Mouse (Mus musculus) CH12.LX (cell line): ENCODE data around the gene Opa1. TPM values are rescaled to one million over a fixed set of nuclear protein-coding genes. Genes with fewer than 3 reads are reported as not detected.

Experiments
- DNase-seq: peaks from one replicate; pipeline ENCODE4 v3.0.0-alpha.2; 2013; ENCODE audit errors: extremely low read depth
- H3K27ac ChIP-seq: 2 replicates; pipeline ENCODE4 v1.5.1; 2012; ENCODE audit warnings: low read depth, mild to moderate bottlenecking, control low read depth, moderate library complexity; ENCODE audit not compliant: insufficient read depth
- H3K27me3 ChIP-seq: replicated peaks from 2 replicates; pipeline ENCODE3; 2012; ENCODE audit warnings: inconsistent platforms
- H3K36me3 ChIP-seq, 2 experiments: replicated peaks in 1 of 2; 2 replicates each; pipeline versions ENCODE3 to v1.6.1; 2012; ENCODE audit warnings: inconsistent platforms in 1 of 2, low read length in 1 of 2, mild to moderate bottlenecking in 1 of 2, mixed read lengths in 1 of 2, moderate library complexity in 1 of 2; ENCODE audit not compliant: control insufficient read depth in 1 of 2, insufficient read depth in 1 of 2
- H3K4me1 ChIP-seq, 2 experiments: 2 replicates each; pipeline ENCODE4 v1.6.1; 2012; ENCODE audit warnings: inconsistent platforms in 1 of 2, moderate library complexity in 1 of 2; ENCODE audit not compliant: insufficient read depth in 2 of 2, control insufficient read depth in 1 of 2
- H3K4me2 ChIP-seq: 2 replicates; pipeline ENCODE4 v1.6.1; 2012; ENCODE audit warnings: low read depth, mild to moderate bottlenecking, control low read depth; ENCODE audit not compliant: poor library complexity, insufficient read depth, severe bottlenecking
- H3K4me3 ChIP-seq, 3 experiments: fragments of 150-350 bp in 1 of 3; sonication (generic) in 1 of 3; replicated peaks in 1 of 3; 2 replicates each; pipeline versions ENCODE3 to v1.5.1; 2011 to 2012; ENCODE audit warnings: low read depth in 2 of 3, low read length in 2 of 3, mild to moderate bottlenecking in 2 of 3, moderate library complexity in 2 of 3, control low read depth in 1 of 3, improper control_type of control experiment in 1 of 3, inconsistent platforms in 1 of 3, mixed read lengths in 1 of 3; ENCODE audit not compliant: poor library complexity in 1 of 3
- H3K79me2 ChIP-seq: replicated peaks from 2 replicates; pipeline ENCODE4 v1.6.1; 2012; ENCODE audit warnings: mild to moderate bottlenecking, moderate library complexity; ENCODE audit not compliant: control insufficient read depth, poor library complexity, insufficient read depth, severe bottlenecking; ENCODE audit errors: extremely low read depth
- H3K9ac ChIP-seq: 2 replicates; pipeline ENCODE4 v1.6.1; 2012; ENCODE audit warnings: low read depth, mild to moderate bottlenecking, control low read depth, moderate library complexity; ENCODE audit not compliant: insufficient read depth
- H3K9me3 ChIP-seq: replicated peaks from 2 replicates; pipeline ENCODE3; 2012; ENCODE audit warnings: low read length, inconsistent platforms, mixed read lengths
- BHLHE40 ChIP-seq: IDR thresholded peaks from 2 replicates; pipeline ENCODE4 v1.6.1; 2011; ENCODE audit warnings: mild to moderate bottlenecking, low read depth, low read length, improper control_type of control experiment
- E2F4 ChIP-seq: IDR thresholded peaks from 2 replicates; pipeline ENCODE4 v1.6.1; 2011; ENCODE audit warnings: low read depth, low read length, improper control_type of control experiment; ENCODE audit not compliant: insufficient replicate concordance
- ELF1 ChIP-seq: IDR thresholded peaks from 2 replicates; pipeline ENCODE4 v1.6.1; 2014; ENCODE audit warnings: low read depth, mild to moderate bottlenecking, inconsistent platforms, low read length, improper control_type of control experiment
- EP300 ChIP-seq: IDR thresholded peaks from 2 replicates; pipeline ENCODE4 v1.6.1; 2011; ENCODE audit warnings: low read length, improper control_type of control experiment
- ETS1 ChIP-seq: conservative IDR thresholded peaks from 2 replicates; pipeline ENCODE4 v1.6.1; 2012; ENCODE audit warnings: low read depth, mild to moderate bottlenecking, inconsistent platforms, low read length, improper control_type of control experiment, moderate library complexity
- GABPA ChIP-seq: IDR thresholded peaks from 2 replicates; pipeline ENCODE4 v1.6.1; 2012; ENCODE audit warnings: low read depth, low read length, improper control_type of control experiment, inconsistent platforms; ENCODE audit not compliant: insufficient replicate concordance
- HCFC1 ChIP-seq: IDR thresholded peaks from 2 replicates; pipeline ENCODE4 v1.6.1; 2012; ENCODE audit warnings: low read depth, mild to moderate bottlenecking, inconsistent platforms, low read length, improper control_type of control experiment
- IRF4 ChIP-seq: IDR thresholded peaks from 2 replicates; pipeline ENCODE4 v1.6.1; 2014; ENCODE audit warnings: low read depth, mild to moderate bottlenecking, inconsistent platforms, low read length, improper control_type of control experiment
- JUN ChIP-seq: IDR thresholded peaks from 2 replicates; pipeline ENCODE4 v1.6.1; 2011; ENCODE audit warnings: low read depth, mild to moderate bottlenecking, low read length, improper control_type of control experiment, moderate library complexity; ENCODE audit not compliant: insufficient read depth
- JUND ChIP-seq: conservative IDR thresholded peaks from 2 replicates; pipeline ENCODE4 v1.6.1; 2011; ENCODE audit warnings: low read depth, low read length, improper control_type of control experiment
- KAT2A ChIP-seq: IDR thresholded peaks from 2 replicates; pipeline ENCODE4 v1.6.1; 2012; ENCODE audit warnings: low read length, improper control_type of control experiment, inconsistent platforms; ENCODE audit not compliant: insufficient replicate concordance
- MAFK ChIP-seq: IDR thresholded peaks from 2 replicates; pipeline ENCODE4 v1.6.1; 2011; ENCODE audit warnings: low read length, improper control_type of control experiment; ENCODE audit not compliant: insufficient replicate concordance
- MAZ ChIP-seq: IDR thresholded peaks from 2 replicates; pipeline ENCODE4 v1.6.1; 2012; ENCODE audit warnings: low read depth, mild to moderate bottlenecking, inconsistent platforms, low read length, improper control_type of control experiment, moderate library complexity
- MEF2A ChIP-seq: IDR thresholded peaks from 2 replicates; pipeline ENCODE4 v1.6.1; 2014; ENCODE audit warnings: low read depth, mild to moderate bottlenecking, inconsistent platforms, low read length, improper control_type of control experiment, borderline replicate concordance
- MXI1 ChIP-seq: IDR thresholded peaks from 2 replicates; pipeline ENCODE4 v1.6.1; 2011; ENCODE audit warnings: mild to moderate bottlenecking, low read depth, low read length, improper control_type of control experiment
- NELFE ChIP-seq: IDR thresholded peaks from 2 replicates; pipeline ENCODE4 v1.6.1; 2011; ENCODE audit warnings: low read depth, low read length, improper control_type of control experiment
- NRF1 ChIP-seq: IDR thresholded peaks from 2 replicates; pipeline ENCODE4 v1.6.1; 2014; ENCODE audit warnings: low read depth, mild to moderate bottlenecking, inconsistent platforms, low read length, improper control_type of control experiment, moderate library complexity
- POLR2A ChIP-seq: IDR thresholded peaks from 2 replicates; pipeline ENCODE4 v1.6.1; 2011; ENCODE audit warnings: low read depth, mild to moderate bottlenecking, improper control_type of control experiment, low read length
- RCOR1 ChIP-seq: conservative IDR thresholded peaks from 2 replicates; pipeline ENCODE4 v1.6.1; 2012; ENCODE audit warnings: low read depth, mild to moderate bottlenecking, inconsistent platforms, low read length, improper control_type of control experiment
- SIN3A ChIP-seq: IDR thresholded peaks from 2 replicates; pipeline ENCODE4 v1.6.1; 2012; ENCODE audit warnings: low read length, improper control_type of control experiment, inconsistent platforms
- TBP ChIP-seq: conservative IDR thresholded peaks from 2 replicates; pipeline ENCODE4 v1.6.1; 2011; ENCODE audit warnings: low read depth, low read length, improper control_type of control experiment
- TCF12 ChIP-seq: IDR thresholded peaks from 2 replicates; pipeline ENCODE4 v1.6.1; 2014; ENCODE audit warnings: low read depth, mild to moderate bottlenecking, inconsistent platforms, low read length, improper control_type of control experiment
- UBTF ChIP-seq: IDR thresholded peaks from 2 replicates; pipeline ENCODE4 v1.6.1; 2012; ENCODE audit warnings: low read depth, mild to moderate bottlenecking, inconsistent platforms, low read length, improper control_type of control experiment, moderate library complexity
- USF1 ChIP-seq: IDR thresholded peaks from 2 replicates; pipeline ENCODE4 v1.6.1; 2014; ENCODE audit warnings: low read depth, mild to moderate bottlenecking, inconsistent platforms, low read length, improper control_type of control experiment
- ZNF384 ChIP-seq: IDR thresholded peaks from 2 replicates; pipeline ENCODE4 v1.6.1; 2012; ENCODE audit warnings: low read depth, low read length, improper control_type of control experiment, inconsistent platforms
- dilution Hi-C: fragments of 300-500 bp; cut with MboI; formaldehyde crosslinking; loops from 2 replicates; pipeline ENCODE4 v1.14.3; 2020; ENCODE audit warnings: low sequenced_read_pairs; ENCODE audit not compliant: extremely low pct_unique_long_range_greater_than_20kb, extremely low pct_ligation_motif_present
- in situ Hi-C: fragments of 300-500 bp; cut with MboI; formaldehyde crosslinking; loops from 3 replicates; pipeline ENCODE4 v1.14.3; 2019; ENCODE audit warnings: low sequenced_read_pairs, low pct_ligation_motif_present, low pct_unique_long_range_greater_than_20kb, mixed read lengths
- polyA plus RNA-seq: library from polyadenylated mRNA; unstranded; fragments of >175 nt; gene quantifications from 2 replicates; pipeline ENCODE4 v1.2.1, GENCODE M21; 2012; ENCODE audit warnings: low read depth; ENCODE audit not compliant: insufficient read length
- total RNA-seq, 2 experiments: library from RNA; depleted of rRNA; stranded (reverse); fragments of 300-350 nt in 1 of 2; fragments of >200 nt in 1 of 2; gene quantifications; 2 replicates each; pipeline ENCODE4 v1.2.3; 2012 to 2014

Opa1 gene
- total and polyA plus RNA-seq, 3 experiments = 42.0 to 57.3 (median 49.9) TPM

DNA sequence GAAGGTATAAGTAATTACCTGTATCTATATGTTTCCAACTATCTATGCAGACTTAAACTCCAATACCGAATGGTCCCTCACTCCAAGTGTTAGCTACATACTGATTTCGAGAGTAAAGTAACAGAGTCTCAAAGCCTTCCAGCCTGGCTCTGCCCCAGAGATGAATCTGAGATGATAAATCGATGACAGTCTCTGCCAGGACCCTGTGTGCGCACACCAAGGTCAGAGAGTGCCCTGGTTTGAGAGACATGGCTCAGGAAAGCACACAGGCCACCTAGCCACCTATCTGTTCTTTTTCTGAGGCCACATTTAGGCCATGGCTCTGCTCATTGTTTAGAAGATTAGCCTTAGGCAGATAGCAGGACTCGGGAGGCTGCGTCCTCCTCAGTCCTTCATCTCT lies 45.5 kb upstream of the Opa1 start:
- no peak overlapping the region for H3K4me2 ChIP-seq
- H3K9ac ChIP-seq = no peak overlapping the region
- TF ChIP-seq ETS1 (no peak), MAFK (no peak), NRF1 (no peak), ELF1 (no peak), JUN (no peak), EP300 (no peak), ZNF384 (no peak), GABPA (no peak), POLR2A (no peak), JUND (no peak), TBP (no peak), NELFE (no peak), USF1 (no peak), MXI1 (no peak), UBTF (no peak), TCF12 (no peak), IRF4 (no peak)
- no peaks in the 10 kb centered on the region for H3K79me2 ChIP-seq
- dilution Hi-C loops (no loop called here), in situ Hi-C loops (no loop called here)
- peaks cover 0 to 9% of the 10 kb centered on the region in 2 experiments; a peak in 1 of 4 replicates for H3K4me1 ChIP-seq
- no peak overlapping the region for H3K27ac ChIP-seq
- DNase-seq = no peak
- H3K4me3 ChIP-seq = no peak overlapping the region
- H3K9me3 ChIP-seq = no peaks in the 10 kb centered on the region
- H3K36me3 ChIP-seq = no peaks in the 10 kb centered on the region
- H3K27me3 ChIP-seq = peaks cover 2% of the 10 kb centered on the region

DNA sequence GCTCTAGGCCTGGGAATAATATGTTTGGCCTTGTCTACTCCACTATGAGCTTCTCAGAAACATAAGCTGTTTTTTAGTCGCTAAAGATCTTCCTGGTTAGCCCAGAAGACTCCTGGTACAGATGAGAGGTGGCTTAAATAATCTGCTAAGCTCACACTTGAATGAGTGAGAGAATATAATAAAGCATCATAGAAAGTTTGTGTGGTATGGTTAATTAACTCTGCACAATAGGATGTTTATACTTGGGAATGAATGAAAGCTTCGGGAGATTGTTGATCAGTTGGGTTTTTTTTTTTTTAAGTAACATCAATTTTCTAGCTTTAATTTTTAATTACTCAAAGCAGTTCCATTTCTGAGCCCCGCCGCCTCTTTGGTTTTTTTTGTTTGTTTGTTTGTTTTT lies 43.3 kb upstream of the Opa1 start:
- no peak overlapping the region for H3K4me3 ChIP-seq
- H3K36me3 ChIP-seq = no peaks in the 10 kb centered on the region
- no peak for DNase-seq
- in situ Hi-C loops = no loop called here
- peaks cover 2% of the 10 kb centered on the region for H3K27me3 ChIP-seq
- peaks cover 0 to 3% of the 10 kb centered on the region in 2 experiments; a peak in 1 of 4 replicates for H3K4me1 ChIP-seq
- H3K9ac ChIP-seq = no peak overlapping the region
- H3K9me3 ChIP-seq = no peaks in the 10 kb centered on the region
- H3K79me2 ChIP-seq = no peaks in the 10 kb centered on the region
- H3K27ac ChIP-seq = no peak overlapping the region
- TF ChIP-seq BHLHE40 (no peak), KAT2A (no peak), MEF2A (no peak), HCFC1 (no peak), RCOR1 (no peak), MAFK (no peak), SIN3A (no peak), E2F4 (no peak), MAZ (no peak)
- H3K4me2 ChIP-seq = no peak overlapping the region
- dilution Hi-C loops = no loop called here
